Mouse (Mus musculus): ENCODE measurements around the gene Vps35l.

- TF ChIP-seq GATA1 (IDR thresholded peaks at IDR 0.05; ENCODE audit: low read length) = no peak
- TF ChIP-seq TAL1 (IDR thresholded peaks at IDR 0.05; ENCODE audit: low read length) = no peak
Observed at GRCm38 (mm10) chr7:118854606-118855005, 114.6 kb downstream of the Vps35l start.

All from erythroblast, embryonic 14.5 days (primary cell).